Mouse (Mus musculus) left cerebral cortex, postnatal 14 days (tissue): ENCODE results near the gene Olfr557. TPM values are rescaled to one million over a fixed set of nuclear protein-coding genes. Genes with fewer than 3 reads are reported as not detected.

Experiments used
- DNase-seq, 2 experiments: peaks; one replicate each; pipeline ENCODE4 v3.0.0; 2021 to 2022; ENCODE audit warnings: low spot score in 2 of 2, mixed read lengths in 1 of 2
- intact Hi-C: fragments of 180-260 bp; cut with DNase I; formaldehyde crosslinking; loops from one replicate; pipeline ENCODE4 v1.15.1; 2025
- long read RNA-seq, 2 experiments: library from polyadenylated mRNA; stranded (forward); transcript quantifications; one replicate each; pipeline ENCODE4 v2.0.0; 2021
- total RNA-seq, 2 experiments: library from RNA; stranded (reverse); gene quantifications; 2 replicates each; pipeline ENCODE4 v1.2.3; 2021

The Olfr557 gene
- under 1 TPM in 1 of 2 experiments, not detected in 1; 0.13 TPM for total RNA-seq
- long read RNA-seq, experiment 1 = 0 reads
- long read RNA-seq, experiment 2 = 0 reads

GRCm38 (mm10) chr7:102695358-102696125 lies at the start of gene Olfr557:
TSS of gene Olfr557 (plus strand) at chr7:102695910.
- intact Hi-C loops = loop anchor here (2.0 kb wide), 1 partner anchor 223 kb away; no protein-coding TSS in a partner anchor
- peak in 1 of 2 experiments; percentile 40 for DNase-seq

GRCm38 (mm10) chr7:102658523-102658922 lies 37.2 kb upstream of the Olfr557 start, which contains the start of gene Olfr555:
TSS of gene Olfr555 (plus strand) at chr7:102658823.
- DNase-seq = no peak
- intact Hi-C loops = no loop called here

- no peak for DNase-seq
- intact Hi-C loops = loop anchor here (2.0 kb wide), 1 partner anchor 254 kb away; no protein-coding TSS in a partner anchor
Measured at GRCm38 (mm10) chr7:102664599-102664998, 31.1 kb upstream of the Olfr557 start, which contains the start of gene Olfr556. TSS of gene Olfr556 (plus strand) at chr7:102664899.

- intact Hi-C loops = loop anchor here (2.0 kb wide), 1 partner anchor 253 kb away; no protein-coding TSS in a partner anchor
- DNase-seq = peak; percentile 21 to 23
Measured at GRCm38 (mm10) chr7:102665378-102665777, 30.3 kb upstream of the Olfr557 start.

- no peak for DNase-seq
- intact Hi-C loops = no loop called here
Measured at GRCm38 (mm10) chr7:102676225-102676624, 19.5 kb upstream of the Olfr557 start.

- no peak for DNase-seq
- intact Hi-C loops = no loop called here
Measured at GRCm38 (mm10) chr7:102681916-102682315, 13.8 kb upstream of the Olfr557 start.

- DNase-seq = peak; percentile 91
- intact Hi-C loops = loop anchor here (5.0 kb wide), 1 partner anchor 175 kb away; no protein-coding TSS in a partner anchor
Measured at GRCm38 (mm10) chr7:102686944-102687501, 8.7 kb upstream of the Olfr557 start, which contains the start of gene Trim68. TSS of gene Trim68 (minus strand) at chr7:102687327.

- intact Hi-C loops = no loop called here
- no peak for DNase-seq
Measured at GRCm38 (mm10) chr7:102698461-102698860, 2.8 kb downstream of the Olfr557 start.

GRCm38 (mm10) chr7:102701915-102702314 lies 6.2 kb downstream of the Olfr557 start, which contains the start of gene Olfr558:
TSS of gene Olfr558 (plus strand) at chr7:102702215.
- DNase-seq = no peak
- intact Hi-C loops = no loop called here

GRCm38 (mm10) chr7:102718970-102719369 lies 23.3 kb downstream of the Olfr557 start, which contains the start of gene Olfr33:
TSS of gene Olfr33 (minus strand) at chr7:102719070.
- intact Hi-C loops = no loop called here
- DNase-seq = no peak

- DNase-seq = no peak
- intact Hi-C loops = no loop called here
Measured at GRCm38 (mm10) chr7:102727391-102727790, 31.7 kb downstream of the Olfr557 start, which contains the start of gene Olfr559. TSS of gene Olfr559 (minus strand) at chr7:102727491.

- intact Hi-C loops = no loop called here
- no peak for DNase-seq
Measured at GRCm38 (mm10) chr7:102733793-102734192, 38.1 kb downstream of the Olfr557 start.

GRCm38 (mm10) chr7:102737705-102738104 lies 42.0 kb downstream of the Olfr557 start:
- DNase-seq = no peak
- intact Hi-C loops = no loop called here

Other genes with a start within 250 kb of the Olfr557 start
- not detected for gene Olfr543, start 214.2 kb upstream of the Olfr557 start, total RNA-seq
- not detected for gene Olfr544, start 207.6 kb upstream of the Olfr557 start, total RNA-seq
- not detected for gene Olfr545, start 196.3 kb upstream of the Olfr557 start, total RNA-seq
- gene Olfr547, start 161.2 kb upstream of the Olfr557 start, total RNA-seq = not detected
- gene Olfr548-ps1, start 155.0 kb upstream of the Olfr557 start, total RNA-seq = not detected
- not detected for gene Olfr549, start 146.0 kb upstream of the Olfr557 start, total RNA-seq
- gene Trim21, start 130.4 kb upstream of the Olfr557 start, total RNA-seq = 1 to 10 TPM; 1.7 to 1.9 TPM
- gene Olfr550, start 124.5 kb upstream of the Olfr557 start, total RNA-seq = under 1 TPM; 0.32 to 0.35 TPM
- not detected for gene Olfr551, start 104.0 kb upstream of the Olfr557 start, total RNA-seq
- under 1 TPM; 0.08 to 0.15 TPM for gene Olfr552, start 98.1 kb upstream of the Olfr557 start, total RNA-seq
- not detected for gene Olfr553, start 77.7 kb upstream of the Olfr557 start, total RNA-seq
- not detected for gene Olfr554, start 57.5 kb upstream of the Olfr557 start, total RNA-seq
- gene Olfr555, start 37.1 kb upstream of the Olfr557 start, total RNA-seq = not detected
- under 1 TPM in 1 of 2 experiments, not detected in 1; 0.13 TPM for gene Olfr556, start 31.0 kb upstream of the Olfr557 start, total RNA-seq
- 1 to 10 TPM; 3.5 to 4.0 TPM for gene Trim68, start 8.6 kb upstream of the Olfr557 start, total RNA-seq
- gene Olfr558, start 6.3 kb downstream of the Olfr557 start, total RNA-seq = under 1 TPM; 0.25 to 0.66 TPM
- gene Olfr33, start 23.2 kb downstream of the Olfr557 start, total RNA-seq = not detected
- gene Olfr559, start 31.6 kb downstream of the Olfr557 start, total RNA-seq = not detected
- gene Olfr560, start 63.5 kb downstream of the Olfr557 start, total RNA-seq = under 1 TPM in 1 of 2 experiments, not detected in 1; 0.17 TPM
- under 1 TPM; 0.59 to 0.77 TPM for gene Olfr78, start 63.6 kb downstream of the Olfr557 start, total RNA-seq
- not detected for gene Olfr561, start 75.3 kb downstream of the Olfr557 start, total RNA-seq
- gene Olfr564, start 107.6 kb downstream of the Olfr557 start, total RNA-seq = under 1 TPM in 1 of 2 experiments, not detected in 1; 0.36 TPM
- not detected for gene Olfr566, start 162.9 kb downstream of the Olfr557 start, total RNA-seq
- gene Olfr568, start 181.2 kb downstream of the Olfr557 start, total RNA-seq = not detected
- gene Olfr569, start 195.0 kb downstream of the Olfr557 start, total RNA-seq = not detected
- gene Olfr570, start 198.7 kb downstream of the Olfr557 start, total RNA-seq = not detected
- not detected for gene Olfr571, start 221.6 kb downstream of the Olfr557 start, total RNA-seq
- gene Olfr572, start 228.5 kb downstream of the Olfr557 start, total RNA-seq = not detected
- not detected for gene Olfr573-ps1, start 246.7 kb downstream of the Olfr557 start, total RNA-seq